Mouse (Mus musculus) telencephalon, adult 2 months (tissue): ENCODE measurements at regions not wholly inside any gene's neighbourhood (a gene's known extent, or its start where the extent isn't known, plus 50 kb on each side); places are given as distances from the start of the nearest gene placed in this dataset.

Source experiments
- DNase-seq: peaks from one replicate; pipeline ENCODE4 v3.0.0-alpha.2; 2011; ENCODE audit warnings: low read depth, low spot score

- no peak for DNase-seq
Observed at GRCm38 (mm10) chr14:76822766-76823325, 213.7 kb upstream of the Ccdc122 start.

GRCm38 (mm10) chr14:76821892-76822291 is 214.7 kb upstream of the Ccdc122 start:
- no peak for DNase-seq

- no peak for DNase-seq
Observed at GRCm38 (mm10) chr14:76821484-76821883, 215.1 kb upstream of the Ccdc122 start.

GRCm38 (mm10) chr14:76820989-76821388 is 215.6 kb upstream of the Ccdc122 start:
- no peak for DNase-seq

GRCm38 (mm10) chr14:76819690-76820089 is 216.9 kb upstream of the Ccdc122 start:
- DNase-seq = peak; percentile 81

- no peak for DNase-seq
Observed at GRCm38 (mm10) chr14:76818256-76819010, 218.1 kb upstream of the Ccdc122 start.

GRCm38 (mm10) chr14:76817189-76817772 is 219.3 kb upstream of the Ccdc122 start:
- no peak for DNase-seq

- no peak for DNase-seq
Observed at GRCm38 (mm10) chr14:76816666-76817065, 219.9 kb upstream of the Ccdc122 start.

- DNase-seq = no peak
Observed at GRCm38 (mm10) chr14:76812155-76812875, 224.3 kb upstream of the Ccdc122 start.

GRCm38 (mm10) chr14:76810697-76811589 is 225.6 kb upstream of the Ccdc122 start:
- no peak for DNase-seq

- no peak for DNase-seq
Observed at GRCm38 (mm10) chr14:76810041-76810440, 226.5 kb upstream of the Ccdc122 start.

- no peak for DNase-seq
Observed at GRCm38 (mm10) chr14:76809411-76809810, 227.2 kb upstream of the Ccdc122 start.

- DNase-seq = no peak
Observed at GRCm38 (mm10) chr14:76805151-76805785, 231.3 kb upstream of the Ccdc122 start.

- DNase-seq = peak; percentile 54
Observed at GRCm38 (mm10) chr14:76804447-76805150, 232.0 kb upstream of the Ccdc122 start.

GRCm38 (mm10) chr14:76800181-76800580 is 236.4 kb upstream of the Ccdc122 start:
- no peak for DNase-seq

GRCm38 (mm10) chr14:76799741-76800140 is 236.8 kb upstream of the Ccdc122 start:
- DNase-seq = no peak

- DNase-seq = no peak
Observed at GRCm38 (mm10) chr14:76798925-76799428, 237.6 kb upstream of the Ccdc122 start.

- no peak for DNase-seq
Observed at GRCm38 (mm10) chr14:76798488-76798887, 238.1 kb upstream of the Ccdc122 start.

GRCm38 (mm10) chr14:76797518-76797917 is 239.1 kb upstream of the Ccdc122 start:
- DNase-seq = no peak
